Mouse (Mus musculus) liver, embryonic 15.5 days (tissue): ENCODE data around the gene Cpa1. TPM values are rescaled to one million over a fixed set of nuclear protein-coding genes. Genes with fewer than 3 reads are reported as not detected.

Source experiments
- ATAC-seq: fragments of 200-750 bp; cut with Nextera tagmentation; 2 replicates; pipeline ENCODE4 v1.8.0; 2017; ENCODE audit warnings: moderate number of reproducible peaks, mild to moderate bottlenecking, moderate library complexity; ENCODE audit not compliant: insufficient read depth
- H3K27ac ChIP-seq: fragments of 300-500 bp; sonication (generic); replicated peaks from 2 replicates; pipeline ENCODE4 v1.5.1; 2015; ENCODE audit warnings: mild to moderate bottlenecking, inconsistent platforms
- H3K27me3 ChIP-seq: fragments of 300-500 bp; sonication (generic); 2 replicates; pipeline ENCODE4 v1.6.1; 2015; ENCODE audit warnings: mild to moderate bottlenecking, inconsistent platforms
- H3K36me3 ChIP-seq: fragments of 300-500 bp; sonication (generic); replicated peaks from 2 replicates; pipeline ENCODE4 v1.6.1; 2015; ENCODE audit warnings: moderate library complexity, mild to moderate bottlenecking, inconsistent platforms
- H3K4me1 ChIP-seq: fragments of 300-500 bp; sonication (generic); replicated peaks from 2 replicates; pipeline ENCODE4 v1.6.1; 2015; ENCODE audit warnings: inconsistent platforms
- H3K4me2 ChIP-seq: fragments of 300-500 bp; sonication (generic); 2 replicates; pipeline ENCODE4 v1.6.1; 2015; ENCODE audit warnings: moderate library complexity, mild to moderate bottlenecking, inconsistent platforms
- H3K4me3 ChIP-seq: fragments of 300-500 bp; sonication (generic); replicated peaks from 2 replicates; pipeline ENCODE4 v1.5.1; 2015; ENCODE audit warnings: mild to moderate bottlenecking, inconsistent platforms
- H3K9ac ChIP-seq: fragments of 300-500 bp; sonication (generic); 2 replicates; pipeline ENCODE4 v1.6.1; 2015; ENCODE audit warnings: moderate library complexity, mild to moderate bottlenecking, inconsistent platforms
- H3K9me3 ChIP-seq: fragments of 300-500 bp; sonication (generic); replicated peaks from 2 replicates; pipeline ENCODE4 v1.6.1; 2016; ENCODE audit warnings: inconsistent platforms
- WGBS: fragments of 180-500 bp; shearing (Covaris S2); methylation state at CpG from one replicate; pipeline ENCODE4 v1.1.7; 2015; ENCODE audit warnings: mixed read lengths; ENCODE audit not compliant: insufficient replicate concordance; 5-methylcytosine and 5-hydroxymethylcytosine counted together
- polyA plus RNA-seq: library from polyadenylated mRNA; unstranded; fragments of >200 nt; fragmentation: Nextera tagmentation; extraction: Ambion mirVana; gene quantifications from 2 replicates; pipeline ENCODE4 v1.2.1, GENCODE M21; 2015

Gene Cpa1
- polyA plus RNA-seq, 1 experiment from 2014 or later = 1.8 TPM

DNA sequence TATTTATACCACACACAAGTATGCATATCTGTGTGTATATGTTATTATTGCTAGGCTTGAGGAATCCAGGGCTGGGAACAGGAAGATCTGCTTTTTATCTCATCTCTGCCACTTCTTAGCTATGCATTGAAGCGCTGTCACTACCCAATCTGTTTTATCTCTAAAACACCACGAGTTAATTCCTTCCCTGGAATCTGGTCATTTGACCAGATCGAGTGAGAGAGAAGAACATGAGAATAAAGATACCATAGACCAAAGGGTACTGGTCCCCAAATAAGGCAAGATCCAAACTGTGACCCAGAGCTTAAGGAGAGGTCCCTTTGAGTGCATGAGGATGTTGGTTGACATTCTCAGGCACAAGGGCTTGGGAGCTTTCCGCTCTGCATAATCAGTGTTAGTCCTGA lies 17.0 kb upstream of the Cpa1 start:
- no peaks in the 10 kb centered on the region for H3K36me3 ChIP-seq
- no peak overlapping the region for H3K27ac ChIP-seq
- no peak overlapping the region for H3K9ac ChIP-seq
- no peak overlapping the region for H3K4me3 ChIP-seq
- peaks cover 43% of the 10 kb centered on the region for H3K27me3 ChIP-seq
- H3K9me3 ChIP-seq = no peaks in the 10 kb centered on the region
- WGBS = 29% methylated on average over 4 of the region's 4 CpGs
- ATAC-seq = no peak
- H3K4me1 ChIP-seq = peaks cover 2% of the 10 kb centered on the region
- H3K4me2 ChIP-seq = no peak overlapping the region

DNA sequence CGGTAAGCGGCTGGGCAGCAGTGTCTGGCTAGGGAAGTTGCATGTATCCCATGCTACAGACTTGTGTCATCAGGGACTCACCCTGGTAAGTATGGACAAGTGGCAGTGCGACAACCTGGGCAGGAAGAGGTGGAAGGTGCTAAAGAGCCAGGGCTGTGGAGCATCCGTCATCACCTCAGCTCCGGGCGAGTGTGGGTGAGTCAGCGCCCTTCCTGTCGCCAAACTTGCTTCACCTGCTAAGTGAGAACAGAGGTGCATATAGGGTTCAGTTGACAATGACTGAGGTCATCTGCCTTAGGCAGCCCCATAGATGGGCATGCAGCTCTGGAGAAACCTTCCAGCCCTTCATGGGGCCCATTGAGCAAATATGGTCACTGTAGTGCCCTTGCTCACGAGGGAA lies 14.3 kb upstream of the Cpa1 start:
- H3K4me1 ChIP-seq = no peaks in the 10 kb centered on the region
- H3K36me3 ChIP-seq = no peaks in the 10 kb centered on the region
- no peak overlapping the region for H3K4me3 ChIP-seq
- peaks cover 16% of the 10 kb centered on the region; the same call in 1 of the 2 replicates for H3K27me3 ChIP-seq
- WGBS = 79% methylated on average over 9 of the region's 9 CpGs
- no peak for ATAC-seq
- no peak overlapping the region for H3K4me2 ChIP-seq
- no peak overlapping the region for H3K9ac ChIP-seq
- H3K9me3 ChIP-seq = no peaks in the 10 kb centered on the region
- no peak overlapping the region for H3K27ac ChIP-seq

DNA sequence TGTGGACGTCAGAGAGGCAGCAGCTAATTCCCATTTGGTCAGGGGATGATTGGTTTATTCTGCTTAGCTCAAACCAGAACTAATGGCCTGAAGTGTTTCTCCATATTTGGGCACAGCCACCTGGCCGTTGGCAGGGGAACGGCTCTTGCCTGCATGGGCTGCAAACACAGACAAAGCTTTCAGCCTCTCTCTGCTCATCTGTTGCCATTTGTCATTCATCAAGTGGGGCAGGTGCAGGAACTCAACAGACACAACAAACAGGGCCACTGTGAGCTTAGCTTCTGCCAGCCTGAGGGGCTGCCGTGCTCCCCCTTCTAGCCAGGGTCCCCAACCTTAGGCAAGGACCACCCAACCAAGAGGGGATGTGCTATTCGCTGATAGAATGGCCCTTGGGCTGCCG lies 10.9 kb upstream of the Cpa1 start:
- no peak for ATAC-seq
- no peaks in the 10 kb centered on the region for H3K36me3 ChIP-seq
- H3K4me2 ChIP-seq = no peak overlapping the region
- no peaks in the 10 kb centered on the region for H3K4me1 ChIP-seq
- H3K9ac ChIP-seq = no peak overlapping the region
- no peak overlapping the region for H3K27ac ChIP-seq
- 0 out of 2 replicates have a peak, but pooled peaks cover 3% of the 10 kb centered on the region for H3K27me3 ChIP-seq
- no peaks in the 10 kb centered on the region for H3K9me3 ChIP-seq
- WGBS = 56% methylated on average over 6 of the region's 6 CpGs
- no peak overlapping the region for H3K4me3 ChIP-seq

DNA sequence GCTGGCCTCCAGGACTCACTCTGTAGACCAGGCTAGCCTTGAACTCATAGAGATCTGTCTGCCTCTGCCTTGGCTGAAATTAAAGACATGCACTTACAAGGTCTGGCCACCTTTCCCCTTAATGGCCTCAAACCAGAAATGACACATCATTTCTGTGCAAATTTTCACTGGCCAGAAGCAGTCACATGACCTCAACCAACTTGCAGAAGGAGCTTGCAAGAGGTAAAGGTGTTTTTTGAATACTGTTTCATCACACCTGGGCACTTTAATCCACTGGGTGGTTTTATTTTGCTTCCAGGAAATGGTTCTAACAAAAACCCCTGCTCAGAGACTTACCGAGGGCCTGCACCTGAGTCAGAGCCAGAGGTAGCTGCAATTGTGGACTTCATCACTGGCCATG lies 9.0 kb upstream of the Cpa1 start:
- Histone ChIP-seq H3K4me1 (no peaks in the 10 kb centered on the region), H3K4me3 (no peak overlapping the region), H3K27me3 (no peaks in the 10 kb centered on the region), H3K9ac (no peak overlapping the region), H3K9me3 (no peaks in the 10 kb centered on the region), H3K4me2 (no peak overlapping the region), H3K27ac (no peak overlapping the region), H3K36me3 (no peaks in the 10 kb centered on the region)
- no peak for ATAC-seq
- WGBS = 55% methylated on average over 1 of the region's 1 CpGs

DNA sequence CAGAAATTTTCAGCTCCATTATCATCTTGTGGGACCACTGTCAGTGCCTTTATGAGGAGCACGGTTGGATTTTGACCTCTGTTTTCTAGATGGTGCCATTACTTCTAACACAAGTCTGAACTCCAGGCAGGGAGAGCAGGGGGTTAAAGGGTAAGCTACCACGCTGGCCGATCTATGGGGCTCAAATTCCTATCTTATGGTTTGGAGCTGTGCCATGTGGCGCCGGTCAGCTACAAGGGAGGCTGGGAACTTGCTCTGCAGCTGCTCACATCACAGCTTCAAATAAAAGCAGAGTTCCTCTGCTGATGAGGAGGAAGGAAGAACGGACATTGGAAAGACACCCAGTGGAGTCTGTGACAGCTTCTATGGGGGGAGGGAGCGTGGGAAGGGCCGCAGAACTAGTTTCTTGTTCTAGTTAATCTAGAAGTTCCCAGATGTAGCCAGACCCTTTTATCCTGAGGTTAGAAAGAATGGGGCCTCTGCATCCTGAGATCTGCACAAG lies 3.6 kb upstream of the Cpa1 start:
- H3K9me3 ChIP-seq = no peaks in the 10 kb centered on the region
- H3K4me1 ChIP-seq = peaks cover 23% of the 10 kb centered on the region
- H3K9ac ChIP-seq = no peak overlapping the region
- no peak for ATAC-seq
- no peaks in the 10 kb centered on the region for H3K27me3 ChIP-seq
- 0 out of 2 replicates have a peak overlapping the region, but pooled peaks have one; percentile 33 for H3K27ac ChIP-seq
- no peak overlapping the region for H3K4me2 ChIP-seq
- no peaks in the 10 kb centered on the region for H3K36me3 ChIP-seq
- 46% methylated on average over 8 of the region's 8 CpGs for WGBS
- H3K4me3 ChIP-seq = no peak overlapping the region

DNA sequence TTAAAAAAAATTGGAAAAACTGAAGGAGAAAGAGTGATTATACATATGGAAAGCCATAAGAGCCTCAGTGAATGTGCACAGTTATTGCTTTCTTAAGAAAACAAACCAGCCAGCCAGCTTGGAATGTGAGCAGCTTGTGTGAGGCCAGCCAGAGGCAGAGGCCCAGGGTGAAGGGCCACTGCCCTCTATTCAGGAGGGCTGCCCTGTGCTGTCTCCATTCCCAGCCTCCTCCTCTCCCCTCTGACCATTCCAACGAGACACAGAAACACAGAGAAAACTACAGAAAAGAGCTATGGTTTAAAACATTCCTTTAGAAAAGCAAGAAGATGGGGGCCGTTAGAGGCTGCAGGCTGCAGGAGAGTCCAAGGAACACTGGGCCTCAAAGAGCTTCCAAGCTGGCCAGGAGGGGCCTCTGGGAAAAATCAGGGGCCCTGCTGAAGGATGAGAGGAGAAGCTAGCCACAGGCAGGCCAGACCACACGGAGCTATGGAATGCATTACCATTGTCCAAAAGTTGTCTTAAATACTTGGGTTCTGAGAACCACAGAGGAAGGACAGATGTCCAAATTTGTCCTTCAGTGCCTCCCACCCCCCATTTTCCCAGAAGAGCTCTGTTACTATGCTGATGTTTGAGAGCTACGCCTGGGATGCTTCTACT lies 2.7 kb upstream of the Cpa1 start:
- no peak overlapping the region for H3K4me2 ChIP-seq
- H3K36me3 ChIP-seq = no peaks in the 10 kb centered on the region
- ATAC-seq = no peak
- no peak overlapping the region for H3K27ac ChIP-seq
- WGBS = 50% methylated on average over 4 of the region's 4 CpGs
- peaks cover 23% of the 10 kb centered on the region for H3K4me1 ChIP-seq
- no peak overlapping the region for H3K9ac ChIP-seq
- no peaks in the 10 kb centered on the region for H3K9me3 ChIP-seq
- no peak overlapping the region for H3K4me3 ChIP-seq
- no peaks in the 10 kb centered on the region for H3K27me3 ChIP-seq

DNA sequence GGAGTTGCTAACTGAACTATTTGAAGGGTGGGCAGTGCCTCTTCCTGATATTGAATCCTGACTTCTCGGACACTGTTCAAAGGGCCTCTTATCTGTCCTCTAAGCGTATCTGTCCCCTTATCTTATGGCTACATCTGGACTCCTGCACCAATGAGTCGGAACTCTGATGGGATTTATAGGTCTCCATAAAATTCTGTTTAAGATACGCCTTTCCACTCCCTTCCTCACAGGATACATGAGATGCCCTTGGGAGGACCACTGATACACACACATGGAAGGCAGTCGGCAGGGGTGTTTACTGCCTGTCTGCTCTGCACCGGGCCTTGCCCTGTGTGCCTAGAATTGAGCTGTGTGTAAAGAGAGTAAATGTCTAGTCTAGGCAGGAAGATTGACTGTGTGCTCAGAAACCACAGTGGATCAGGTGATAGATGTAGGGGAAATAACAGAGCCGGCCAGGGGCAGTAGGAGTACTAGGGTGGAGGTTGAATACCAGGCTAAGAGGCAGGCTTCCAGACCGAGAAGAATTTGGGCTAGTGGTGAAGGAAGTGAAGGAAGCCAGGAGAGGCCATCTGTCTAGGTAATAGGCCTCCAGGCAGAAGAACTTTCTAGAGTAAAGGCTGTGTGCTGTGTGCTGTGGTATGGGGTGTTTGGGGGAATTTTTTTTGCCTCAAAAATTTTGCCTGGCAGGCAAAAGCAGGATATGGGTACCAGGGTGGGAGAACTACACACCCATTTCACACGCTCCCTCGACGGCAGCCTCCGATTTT lies 4.9 kb downstream of the Cpa1 start:
- ATAC-seq = no peak
- Histone ChIP-seq H3K4me3 (no peak overlapping the region), H3K27ac (no peak overlapping the region), H3K36me3 (no peaks in the 10 kb centered on the region), H3K4me1 (peaks cover 14% of the 10 kb centered on the region), H3K9me3 (no peaks in the 10 kb centered on the region), H3K4me2 (no peak overlapping the region), H3K27me3 (0 out of 2 replicates have a peak, but pooled peaks cover 5% of the 10 kb centered on the region), H3K9ac (no peak overlapping the region)
- WGBS = 32% methylated on average over 12 of the region's 12 CpGs

DNA sequence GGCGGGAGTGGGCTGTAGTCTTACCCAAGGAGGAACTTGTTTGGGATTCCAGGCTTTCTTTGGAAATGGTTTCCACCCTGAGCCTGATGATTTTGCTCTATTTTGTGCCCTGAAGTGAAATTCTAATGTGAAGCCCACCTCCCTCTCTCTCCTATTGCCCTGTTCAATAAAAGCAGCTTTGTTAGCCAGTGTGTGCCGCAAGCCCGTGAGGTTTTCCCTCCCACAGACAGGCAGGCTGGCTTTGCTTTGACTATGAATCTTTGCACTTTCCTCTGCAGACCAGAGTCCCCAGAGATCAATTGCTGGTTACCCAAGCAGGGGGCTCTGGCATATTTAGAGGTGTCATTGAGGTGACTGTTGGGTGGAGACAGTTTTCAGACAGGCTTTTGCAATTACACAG lies 5.4 kb downstream of the Cpa1 start:
- Histone ChIP-seq H3K36me3 (no peaks in the 10 kb centered on the region), H3K4me2 (no peak overlapping the region), H3K27ac (no peak overlapping the region), H3K9ac (no peak overlapping the region), H3K9me3 (no peaks in the 10 kb centered on the region), H3K4me3 (no peak overlapping the region), H3K4me1 (peaks cover 8% of the 10 kb centered on the region; the same call in 1 of the 2 replicates), H3K27me3 (0 out of 2 replicates have a peak, but pooled peaks cover 5% of the 10 kb centered on the region)
- 67% methylated on average over 3 of the region's 3 CpGs for WGBS
- no peak for ATAC-seq

DNA sequence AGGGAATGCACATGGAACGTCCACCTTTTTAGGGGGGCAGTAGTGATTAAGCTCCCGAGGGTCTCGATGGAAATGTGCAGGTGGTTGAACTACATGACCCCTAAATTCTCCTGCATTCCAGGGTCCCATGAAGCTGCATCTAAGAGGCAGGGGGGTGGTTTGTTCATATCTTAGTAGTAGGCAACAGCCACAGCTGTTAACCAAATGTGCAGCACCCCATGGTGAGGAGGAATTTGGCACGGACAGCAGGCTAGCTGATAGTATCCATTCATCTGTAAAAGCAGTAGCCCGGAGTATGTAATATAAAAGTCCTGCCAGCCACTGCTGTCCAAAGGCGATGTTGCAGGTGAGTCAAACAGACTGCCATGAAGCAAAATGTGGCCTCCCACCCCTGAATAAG lies 6.4 kb downstream of the Cpa1 start:
- H3K4me1 ChIP-seq = peaks cover 8% of the 10 kb centered on the region; the same call in 1 of the 2 replicates
- 0 out of 2 replicates have a peak, but pooled peaks cover 5% of the 10 kb centered on the region for H3K27me3 ChIP-seq
- ATAC-seq = no peak
- H3K36me3 ChIP-seq = no peaks in the 10 kb centered on the region
- H3K9ac ChIP-seq = no peak overlapping the region
- no peak overlapping the region for H3K4me3 ChIP-seq
- no peak overlapping the region for H3K4me2 ChIP-seq
- H3K27ac ChIP-seq = no peak overlapping the region
- WGBS = 64% methylated on average over 6 of the region's 6 CpGs
- no peaks in the 10 kb centered on the region for H3K9me3 ChIP-seq

DNA sequence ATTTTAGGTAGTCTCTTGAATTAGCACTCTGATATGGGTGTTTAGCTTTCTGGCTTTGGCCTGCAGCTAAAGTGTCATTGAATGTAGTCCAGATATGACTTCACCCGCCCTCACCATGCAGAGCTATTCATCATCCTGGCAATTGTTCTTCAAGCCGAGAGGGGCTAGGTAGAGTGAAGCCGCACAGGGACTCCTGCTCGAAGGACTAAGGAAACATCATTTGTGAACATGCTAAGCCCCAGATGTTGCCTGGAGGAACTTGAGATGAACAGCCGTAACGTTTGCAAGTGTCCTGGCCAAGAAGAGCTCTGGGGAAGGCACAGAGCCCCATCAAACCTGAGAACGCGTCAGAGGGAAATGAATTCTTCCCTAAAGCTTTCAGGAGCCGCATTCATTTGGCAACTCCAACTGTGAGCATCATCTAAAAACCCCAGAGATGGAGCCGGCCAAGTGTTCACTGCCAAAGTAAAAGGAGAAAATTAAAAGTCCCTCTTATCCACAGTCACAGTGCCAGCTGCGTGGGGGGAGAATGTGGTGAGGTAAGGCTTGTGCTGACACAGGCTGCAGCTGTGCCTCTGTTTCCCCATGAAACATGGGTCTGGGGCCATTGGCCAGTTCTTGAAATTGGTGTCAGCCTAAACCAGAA lies 10.8 kb downstream of the Cpa1 start:
- WGBS = 72% methylated on average over 11 of the region's 11 CpGs
- no peak overlapping the region for H3K4me3 ChIP-seq
- no peak for ATAC-seq
- H3K27ac ChIP-seq = no peak overlapping the region
- no peaks in the 10 kb centered on the region for H3K27me3 ChIP-seq
- no peaks in the 10 kb centered on the region for H3K9me3 ChIP-seq
- no peaks in the 10 kb centered on the region; the same call in 1 of the 2 replicates for H3K4me1 ChIP-seq
- H3K36me3 ChIP-seq = no peaks in the 10 kb centered on the region
- no peak overlapping the region for H3K9ac ChIP-seq
- H3K4me2 ChIP-seq = no peak overlapping the region
